Mouse (Mus musculus) testis, adult 2 months (tissue): ENCODE measurements around the gene Pnkd. TPM values are rescaled to one million over a fixed set of nuclear protein-coding genes. Genes with fewer than 3 reads are reported as not detected.
"Not testable (repeated sequence)": the region's sequence is repeated elsewhere in the genome, so short reads cannot be mapped to it uniquely, and the experiment has no call there.

ENCODE experiments used
- H3K27ac ChIP-seq: fragments of 200-500 bp; 2 replicates; pipeline ENCODE4 v1.5.1; 2012; ENCODE audit warnings: low read depth, low read length; ENCODE audit not compliant: control insufficient read depth, insufficient read depth
- H3K27me3 ChIP-seq: fragments of 200-500 bp; 2 replicates; pipeline ENCODE4 v1.6.1; 2012; ENCODE audit warnings: mild to moderate bottlenecking, low read length, moderate library complexity; ENCODE audit not compliant: control insufficient read depth, insufficient read depth
- H3K36me3 ChIP-seq: fragments of 200-500 bp; 2 replicates; pipeline ENCODE4 v1.6.1; 2012; ENCODE audit warnings: mild to moderate bottlenecking, low read length; ENCODE audit not compliant: control insufficient read depth, insufficient read depth
- H3K4me1 ChIP-seq: fragments of 200-500 bp; 2 replicates; pipeline ENCODE4 v1.6.1; 2012; ENCODE audit warnings: low read length; ENCODE audit not compliant: control insufficient read depth, insufficient read depth
- H3K4me3 ChIP-seq: fragments of 200-500 bp; 2 replicates; pipeline ENCODE4 v1.5.1; 2012; ENCODE audit warnings: low read depth, mild to moderate bottlenecking, low read length, moderate library complexity, mixed read lengths; ENCODE audit not compliant: control insufficient read depth
- CTCF ChIP-seq: fragments of 200-500 bp; IDR thresholded peaks from 2 replicates; pipeline ENCODE4 v1.5.1; 2012; ENCODE audit warnings: low read depth, mild to moderate bottlenecking, inconsistent platforms, low read length, moderate library complexity; ENCODE audit not compliant: control insufficient read depth, insufficient read depth, insufficient replicate concordance
- POLR2A ChIP-seq: fragments of 200-500 bp; IDR thresholded peaks from 2 replicates; pipeline ENCODE4 v1.6.1; 2012; ENCODE audit warnings: low read depth, mild to moderate bottlenecking, inconsistent platforms, low read length, moderate library complexity; ENCODE audit not compliant: control insufficient read depth
- polyA plus RNA-seq: library from polyadenylated mRNA; depleted of rRNA; stranded (reverse); fragments of >200 nt; gene quantifications from 2 replicates; pipeline ENCODE4 v1.2.3, GENCODE M21; 2012

Gene Pnkd
- polyA plus RNA-seq, 1 experiment: 119 TPM

- Histone ChIP-seq H3K27me3 (no peaks in the 10 kb centered on the region), H3K36me3 (peaks cover 12% of the 10 kb centered on the region), H3K27ac (peak overlapping the region; percentile 62), H3K4me1 (peaks cover 8% of the 10 kb centered on the region), H3K4me3 (peak overlapping the region; percentile 96)
- TF ChIP-seq POLR2A (no peak), CTCF (no peak)
These were observed 681 bp downstream of the Pnkd start for GRCm38 (mm10) chr1:74285212-74286010.

GRCm38 (mm10) chr1:74286869-74287607, 2.3 kb downstream of the Pnkd start:
- TF ChIP-seq CTCF: 0 out of 2 replicates have a peak, but pooled peaks have one; percentile 7
- not testable (repeated sequence) for H3K27ac ChIP-seq, H3K36me3 ChIP-seq, H3K4me1 ChIP-seq, H3K4me3 ChIP-seq, H3K27me3 ChIP-seq

GRCm38 (mm10) chr1:74288327-74288726, 3.6 kb downstream of the Pnkd start:
- H3K4me1 ChIP-seq: peaks cover 8% of the 10 kb centered on the region
- no peak overlapping the region for H3K4me3 ChIP-seq
- no peaks in the 10 kb centered on the region for H3K27me3 ChIP-seq
- H3K36me3 ChIP-seq: no peaks in the 10 kb centered on the region; the same call in 1 of the 2 replicates
- TF ChIP-seq CTCF: no peak
- TF ChIP-seq POLR2A: no peak
- H3K27ac ChIP-seq: no peak overlapping the region

GRCm38 (mm10) chr1:74289248-74289647, 4.5 kb downstream of the Pnkd start:
- peaks cover 6% of the 10 kb centered on the region for H3K4me1 ChIP-seq
- H3K27me3 ChIP-seq: no peaks in the 10 kb centered on the region
- TF ChIP-seq CTCF (no peak), POLR2A (no peak)
- H3K4me3 ChIP-seq: no peak overlapping the region
- H3K36me3 ChIP-seq: no peaks in the 10 kb centered on the region; the same call in 1 of the 2 replicates
- no peak overlapping the region for H3K27ac ChIP-seq

GRCm38 (mm10) chr1:74289740-74290139, 5.0 kb downstream of the Pnkd start:
- H3K27ac ChIP-seq: no peak overlapping the region
- H3K4me1 ChIP-seq: peaks cover 6% of the 10 kb centered on the region
- TF ChIP-seq POLR2A (no peak), CTCF (no peak)
- no peaks in the 10 kb centered on the region for H3K27me3 ChIP-seq
- no peaks in the 10 kb centered on the region; the same call in 1 of the 2 replicates for H3K36me3 ChIP-seq
- H3K4me3 ChIP-seq: no peak overlapping the region

GRCm38 (mm10) chr1:74290141-74290540, 5.4 kb downstream of the Pnkd start:
- TF ChIP-seq POLR2A (no peak), CTCF (no peak)
- H3K36me3 ChIP-seq: no peaks in the 10 kb centered on the region; the same call in 1 of the 2 replicates
- no peak overlapping the region for H3K27ac ChIP-seq
- H3K27me3 ChIP-seq: no peaks in the 10 kb centered on the region
- peaks cover 8% of the 10 kb centered on the region for H3K4me1 ChIP-seq
- no peak overlapping the region for H3K4me3 ChIP-seq

- H3K4me1 ChIP-seq: peaks cover 2% of the 10 kb centered on the region; the same call in 1 of the 2 replicates
- no peak overlapping the region for H3K4me3 ChIP-seq
- no peak overlapping the region for H3K27ac ChIP-seq
- H3K27me3 ChIP-seq: no peaks in the 10 kb centered on the region
- TF ChIP-seq POLR2A (no peak), CTCF (no peak)
- H3K36me3 ChIP-seq: no peaks in the 10 kb centered on the region
These were observed 7.7 kb downstream of the Pnkd start for GRCm38 (mm10) chr1:74292331-74293020.
